Mouse (Mus musculus): ENCODE data around the gene Fut2.

DNA sequence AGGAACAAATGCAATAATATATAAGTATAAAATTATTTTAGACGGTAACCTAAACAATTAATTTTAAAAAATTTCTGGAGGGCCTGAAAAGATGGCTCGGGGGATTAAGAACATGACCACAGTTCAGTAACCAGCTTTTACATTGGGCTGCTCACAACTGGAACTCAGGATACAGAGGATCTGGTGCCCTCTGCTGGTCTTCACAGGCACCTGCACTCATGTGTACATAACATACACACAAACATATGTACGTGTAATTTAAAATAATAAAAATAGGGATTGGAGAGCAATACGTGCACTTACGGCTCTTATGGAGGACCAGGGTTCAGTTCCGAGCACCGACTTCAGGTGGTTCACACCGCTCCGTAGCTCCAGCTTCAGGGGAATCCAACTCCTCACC lies 2.7 kb upstream of the Fut2 start:
- TF ChIP-seq CTCF (IDR thresholded peaks at IDR 0.05; ENCODE audit: extremely low read depth, insufficient read depth, low read length) (no peak), POLR2A (IDR thresholded peaks at IDR 0.05; ENCODE audit: extremely low read depth, insufficient read depth, low read length) (no peak)

Data from cortical plate, adult 2 months (tissue).